Mouse (Mus musculus): ENCODE results near the gene Icosl.

GRCm38 (mm10) chr10:78042697-78043405 lies 26.3 kb upstream of the Icosl start:
- TF ChIP-seq CTCF (IDR thresholded peaks at IDR 0.05; ENCODE audit: extremely low read depth, insufficient read depth, low read length): no peak
- TF ChIP-seq POLR2A (IDR thresholded peaks at IDR 0.05; ENCODE audit: extremely low read depth, insufficient read depth, low read length): no peak
